Mouse (Mus musculus): Measurements from ENCODE around the gene C2. TPM values are rescaled to one million over a fixed set of nuclear protein-coding genes. Genes with fewer than 3 reads are reported as not detected.

The C2 gene
- polyA plus RNA-seq (2014; fragmentation: Illumina TruSeq; extraction: RNeasy Lipid Tissue Mini Kit (QIAGEN cat#74804); ENCODE audit: insufficient read depth, low read depth, low replicate concordance), result 24.6 TPM

GRCm38 (mm10) chr17:34898160-34898586 lies at the start of gene C2, which contains the start of gene Ehmt2:
TSS of gene C2 (minus strand) at chr17:34898265.
TSS of gene Ehmt2 (plus strand) at chr17:34898469.

GRCm38 (mm10) chr17:34931061-34931734 lies 33.1 kb upstream of the C2 start, which contains the start of gene Neu1:
TSS of gene Neu1 (plus strand) at chr17:34931253.

GRCm38 (mm10) chr17:34913930-34914665 lies 16.0 kb upstream of the C2 start, which contains the start of gene Slc44a4:
TSS of gene Slc44a4 (plus strand) at chr17:34914466.

GRCm38 (mm10) chr17:34881683-34882310 lies 16.3 kb downstream of the C2 start, which contains the start of gene Gm20547:
TSS of gene Gm20547 (minus strand) at chr17:34882042.

GRCm38 (mm10) chr17:34879336-34879879 lies 18.7 kb downstream of the C2 start, which contains the start of gene Zbtb12:
TSS of gene Zbtb12 (plus strand) at chr17:34879483.

GRCm38 (mm10) chr17:34862416-34863081 lies 35.5 kb downstream of the C2 start, which contains the start of gene Cfb:
TSS of gene Cfb (minus strand) at chr17:34862518.

GRCm38 (mm10) chr17:34849722-34850516 lies 48.1 kb downstream of the C2 start, which contains the start of the genes Skiv2l and Nelfe:
TSS of gene Skiv2l (minus strand) at chr17:34850210.
TSS of gene Nelfe (plus strand) at chr17:34850391.

GRCm38 (mm10) chr17:34836856-34837221 lies 61.2 kb downstream of the C2 start, which contains the start of the genes Stk19 and Dxo:
TSS of gene Stk19 (minus strand) at chr17:34836945.
TSS of gene Dxo (plus strand) at chr17:34837019.

Other genes starting within 250 kb of the C2 start
- gene Tnxb, start 227.7 kb downstream of the C2 start, polyA plus RNA-seq (2014; fragmentation: Illumina TruSeq; extraction: RNeasy Lipid Tissue Mini Kit (QIAGEN cat#74804); ENCODE audit: insufficient read depth, low read depth, low replicate concordance), result 7.5 TPM
- gene C4b, start 154.4 kb downstream of the C2 start, polyA plus RNA-seq (2014; fragmentation: Illumina TruSeq; extraction: RNeasy Lipid Tissue Mini Kit (QIAGEN cat#74804); ENCODE audit: insufficient read depth, low read depth, low replicate concordance), result 122 TPM
- gene Cyp21a1, start 93.7 kb downstream of the C2 start, polyA plus RNA-seq (2014; fragmentation: Illumina TruSeq; extraction: RNeasy Lipid Tissue Mini Kit (QIAGEN cat#74804); ENCODE audit: insufficient read depth, low read depth, low replicate concordance), result not detected
- gene Stk19, start 61.3 kb downstream of the C2 start, polyA plus RNA-seq (2014; fragmentation: Illumina TruSeq; extraction: RNeasy Lipid Tissue Mini Kit (QIAGEN cat#74804); ENCODE audit: insufficient read depth, low read depth, low replicate concordance), result 27.3 TPM
- gene Dxo, start 61.2 kb downstream of the C2 start, polyA plus RNA-seq (2014; fragmentation: Illumina TruSeq; extraction: RNeasy Lipid Tissue Mini Kit (QIAGEN cat#74804); ENCODE audit: insufficient read depth, low read depth, low replicate concordance), result 27.5 TPM
- 19.3 TPM for gene Skiv2l, start 48.1 kb downstream of the C2 start, polyA plus RNA-seq (2014; fragmentation: Illumina TruSeq; extraction: RNeasy Lipid Tissue Mini Kit (QIAGEN cat#74804); ENCODE audit: insufficient read depth, low read depth, low replicate concordance)
- 30.3 TPM for gene Nelfe, start 47.9 kb downstream of the C2 start, polyA plus RNA-seq (2014; fragmentation: Illumina TruSeq; extraction: RNeasy Lipid Tissue Mini Kit (QIAGEN cat#74804); ENCODE audit: insufficient read depth, low read depth, low replicate concordance)
- 38.7 TPM for gene Cfb, start 35.7 kb downstream of the C2 start, polyA plus RNA-seq (2014; fragmentation: Illumina TruSeq; extraction: RNeasy Lipid Tissue Mini Kit (QIAGEN cat#74804); ENCODE audit: insufficient read depth, low read depth, low replicate concordance)
- 4.5 TPM for gene Zbtb12, start 18.8 kb downstream of the C2 start, polyA plus RNA-seq (2014; fragmentation: Illumina TruSeq; extraction: RNeasy Lipid Tissue Mini Kit (QIAGEN cat#74804); ENCODE audit: insufficient read depth, low read depth, low replicate concordance)
- gene Gm20547, start 16.2 kb downstream of the C2 start, polyA plus RNA-seq (2014; fragmentation: Illumina TruSeq; extraction: RNeasy Lipid Tissue Mini Kit (QIAGEN cat#74804); ENCODE audit: insufficient read depth, low read depth, low replicate concordance), result not detected
- 39.7 TPM for gene Ehmt2, start 204 bp upstream of the C2 start, polyA plus RNA-seq (2014; fragmentation: Illumina TruSeq; extraction: RNeasy Lipid Tissue Mini Kit (QIAGEN cat#74804); ENCODE audit: insufficient read depth, low read depth, low replicate concordance)
- 9.2 TPM for gene Slc44a4, start 16.2 kb upstream of the C2 start, polyA plus RNA-seq (2014; fragmentation: Illumina TruSeq; extraction: RNeasy Lipid Tissue Mini Kit (QIAGEN cat#74804); ENCODE audit: insufficient read depth, low read depth, low replicate concordance)
- 22.0 TPM for gene Neu1, start 33.0 kb upstream of the C2 start, polyA plus RNA-seq (2014; fragmentation: Illumina TruSeq; extraction: RNeasy Lipid Tissue Mini Kit (QIAGEN cat#74804); ENCODE audit: insufficient read depth, low read depth, low replicate concordance)
- gene Hspa1b, start 61.0 kb upstream of the C2 start, polyA plus RNA-seq (2014; fragmentation: Illumina TruSeq; extraction: RNeasy Lipid Tissue Mini Kit (QIAGEN cat#74804); ENCODE audit: insufficient read depth, low read depth, low replicate concordance), result 18.0 TPM
- not detected for gene Gm20481, start 71.6 kb upstream of the C2 start, polyA plus RNA-seq (2014; fragmentation: Illumina TruSeq; extraction: RNeasy Lipid Tissue Mini Kit (QIAGEN cat#74804); ENCODE audit: insufficient read depth, low read depth, low replicate concordance)
- 15.5 TPM for gene Hspa1a, start 73.9 kb upstream of the C2 start, polyA plus RNA-seq (2014; fragmentation: Illumina TruSeq; extraction: RNeasy Lipid Tissue Mini Kit (QIAGEN cat#74804); ENCODE audit: insufficient read depth, low read depth, low replicate concordance)
- gene Hspa1l, start 74.4 kb upstream of the C2 start, polyA plus RNA-seq (2014; fragmentation: Illumina TruSeq; extraction: RNeasy Lipid Tissue Mini Kit (QIAGEN cat#74804); ENCODE audit: insufficient read depth, low read depth, low replicate concordance), result 1.2 TPM
- 34.0 TPM for gene Lsm2, start 83.6 kb upstream of the C2 start, polyA plus RNA-seq (2014; fragmentation: Illumina TruSeq; extraction: RNeasy Lipid Tissue Mini Kit (QIAGEN cat#74804); ENCODE audit: insufficient read depth, low read depth, low replicate concordance)
- gene Vars, start 102.7 kb upstream of the C2 start, polyA plus RNA-seq (2014; fragmentation: Illumina TruSeq; extraction: RNeasy Lipid Tissue Mini Kit (QIAGEN cat#74804); ENCODE audit: insufficient read depth, low read depth, low replicate concordance), result 25.7 TPM
- 0.74 TPM for gene Vwa7, start 118.3 kb upstream of the C2 start, polyA plus RNA-seq (2014; fragmentation: Illumina TruSeq; extraction: RNeasy Lipid Tissue Mini Kit (QIAGEN cat#74804); ENCODE audit: insufficient read depth, low read depth, low replicate concordance)
- 1.3 TPM for gene Sapcd1, start 129.8 kb upstream of the C2 start, polyA plus RNA-seq (2014; fragmentation: Illumina TruSeq; extraction: RNeasy Lipid Tissue Mini Kit (QIAGEN cat#74804); ENCODE audit: insufficient read depth, low read depth, low replicate concordance)
- gene Msh5, start 148.5 kb upstream of the C2 start, polyA plus RNA-seq (2014; fragmentation: Illumina TruSeq; extraction: RNeasy Lipid Tissue Mini Kit (QIAGEN cat#74804); ENCODE audit: insufficient read depth, low read depth, low replicate concordance), result 3.1 TPM
- 242 TPM for gene Clic1, start 151.7 kb upstream of the C2 start, polyA plus RNA-seq (2014; fragmentation: Illumina TruSeq; extraction: RNeasy Lipid Tissue Mini Kit (QIAGEN cat#74804); ENCODE audit: insufficient read depth, low read depth, low replicate concordance)
- gene Ddah2, start 160.8 kb upstream of the C2 start, polyA plus RNA-seq (2014; fragmentation: Illumina TruSeq; extraction: RNeasy Lipid Tissue Mini Kit (QIAGEN cat#74804); ENCODE audit: insufficient read depth, low read depth, low replicate concordance), result 99.2 TPM
- 2.4 TPM for gene Ly6g6c, start 167.1 kb upstream of the C2 start, polyA plus RNA-seq (2014; fragmentation: Illumina TruSeq; extraction: RNeasy Lipid Tissue Mini Kit (QIAGEN cat#74804); ENCODE audit: insufficient read depth, low read depth, low replicate concordance)
- 0.84 TPM for gene Mpig6b, start 167.9 kb upstream of the C2 start, polyA plus RNA-seq (2014; fragmentation: Illumina TruSeq; extraction: RNeasy Lipid Tissue Mini Kit (QIAGEN cat#74804); ENCODE audit: insufficient read depth, low read depth, low replicate concordance)
- 1.4 TPM for gene Ly6g6e, start 178.6 kb upstream of the C2 start, polyA plus RNA-seq (2014; fragmentation: Illumina TruSeq; extraction: RNeasy Lipid Tissue Mini Kit (QIAGEN cat#74804); ENCODE audit: insufficient read depth, low read depth, low replicate concordance)
- 13.1 TPM for gene Ly6g6d, start 179.8 kb upstream of the C2 start, polyA plus RNA-seq (2014; fragmentation: Illumina TruSeq; extraction: RNeasy Lipid Tissue Mini Kit (QIAGEN cat#74804); ENCODE audit: insufficient read depth, low read depth, low replicate concordance)
- not detected for gene Ly6g6f, start 187.3 kb upstream of the C2 start, polyA plus RNA-seq (2014; fragmentation: Illumina TruSeq; extraction: RNeasy Lipid Tissue Mini Kit (QIAGEN cat#74804); ENCODE audit: insufficient read depth, low read depth, low replicate concordance)
- gene Abhd16a, start 191.0 kb upstream of the C2 start, polyA plus RNA-seq (2014; fragmentation: Illumina TruSeq; extraction: RNeasy Lipid Tissue Mini Kit (QIAGEN cat#74804); ENCODE audit: insufficient read depth, low read depth, low replicate concordance), result 72.3 TPM
- gene Ly6g5c, start 210.0 kb upstream of the C2 start, polyA plus RNA-seq (2014; fragmentation: Illumina TruSeq; extraction: RNeasy Lipid Tissue Mini Kit (QIAGEN cat#74804); ENCODE audit: insufficient read depth, low read depth, low replicate concordance), result not detected
- gene Ly6g5b, start 217.2 kb upstream of the C2 start, polyA plus RNA-seq (2014; fragmentation: Illumina TruSeq; extraction: RNeasy Lipid Tissue Mini Kit (QIAGEN cat#74804); ENCODE audit: insufficient read depth, low read depth, low replicate concordance), result 0.55 TPM
- gene Gpank1, start 223.2 kb upstream of the C2 start, polyA plus RNA-seq (2014; fragmentation: Illumina TruSeq; extraction: RNeasy Lipid Tissue Mini Kit (QIAGEN cat#74804); ENCODE audit: insufficient read depth, low read depth, low replicate concordance), result 23.7 TPM
- gene Csnk2b, start 223.8 kb upstream of the C2 start, polyA plus RNA-seq (2014; fragmentation: Illumina TruSeq; extraction: RNeasy Lipid Tissue Mini Kit (QIAGEN cat#74804); ENCODE audit: insufficient read depth, low read depth, low replicate concordance), result 116 TPM
- gene D17H6S53E, start 228.1 kb upstream of the C2 start, polyA plus RNA-seq (2014; fragmentation: Illumina TruSeq; extraction: RNeasy Lipid Tissue Mini Kit (QIAGEN cat#74804); ENCODE audit: insufficient read depth, low read depth, low replicate concordance), result 11.1 TPM
- gene Apom, start 233.8 kb upstream of the C2 start, polyA plus RNA-seq (2014; fragmentation: Illumina TruSeq; extraction: RNeasy Lipid Tissue Mini Kit (QIAGEN cat#74804); ENCODE audit: insufficient read depth, low read depth, low replicate concordance), result not detected
- 66.8 TPM for gene Bag6, start 236.9 kb upstream of the C2 start, polyA plus RNA-seq (2014; fragmentation: Illumina TruSeq; extraction: RNeasy Lipid Tissue Mini Kit (QIAGEN cat#74804); ENCODE audit: insufficient read depth, low read depth, low replicate concordance)

Data from lung, adult 10 weeks (tissue).